Mouse (Mus musculus) midbrain, embryonic 14.5 days (tissue): ENCODE results near the gene Phb. TPM values are rescaled to one million over a fixed set of nuclear protein-coding genes. Genes with fewer than 3 reads are reported as not detected.

Experiments used
- ATAC-seq: fragments of 200-750 bp; cut with Nextera tagmentation; 2 replicates; pipeline ENCODE4 v1.8.0; 2017; ENCODE audit warnings: moderate number of reproducible peaks, moderate library complexity; ENCODE audit not compliant: low FRiP score, low TSS enrichment
- DNase-seq: peaks from one replicate; pipeline ENCODE4 v3.0.0-alpha.2; 2015
- H3K27ac ChIP-seq: fragments of 300-500 bp; sonication (generic); replicated peaks from 2 replicates; pipeline ENCODE4 v1.5.1; 2014; ENCODE audit warnings: mild to moderate bottlenecking, low read depth, low read length, moderate library complexity
- H3K27me3 ChIP-seq: fragments of 300-500 bp; sonication (generic); 2 replicates; pipeline ENCODE4 v1.6.1; 2014; ENCODE audit warnings: low read length, control low read depth, mixed read lengths; ENCODE audit not compliant: control insufficient read depth, insufficient read depth
- H3K36me3 ChIP-seq: fragments of 300-500 bp; sonication (generic); 2 replicates; pipeline ENCODE4 v1.6.1; 2014; ENCODE audit warnings: low read length, control low read depth; ENCODE audit not compliant: control insufficient read depth, insufficient read depth
- H3K4me1 ChIP-seq: fragments of 300-500 bp; sonication (generic); 2 replicates; pipeline ENCODE4 v1.6.1; 2014; ENCODE audit warnings: mild to moderate bottlenecking, antibody characterized with exemption, low read length, control low read depth; ENCODE audit not compliant: control insufficient read depth, insufficient read depth
- H3K4me2 ChIP-seq: fragments of 300-500 bp; sonication (generic); 2 replicates; pipeline ENCODE4 v1.6.1; 2014; ENCODE audit warnings: mild to moderate bottlenecking, low read length, moderate library complexity
- H3K4me3 ChIP-seq: fragments of 300-500 bp; sonication (generic); replicated peaks from 2 replicates; pipeline ENCODE4 v1.5.1; 2014; ENCODE audit warnings: low read depth, low read length
- H3K9ac ChIP-seq: fragments of 300-500 bp; sonication (generic); replicated peaks from 2 replicates; pipeline ENCODE4 v1.6.1; 2014; ENCODE audit warnings: mild to moderate bottlenecking, low read length, moderate library complexity
- H3K9me3 ChIP-seq: fragments of 300-500 bp; sonication (generic); 2 replicates; pipeline ENCODE4 v1.6.1; 2016; ENCODE audit warnings: low read length, control low read depth, mixed read lengths; ENCODE audit not compliant: control insufficient read depth
- WGBS: fragments of 180-500 bp; shearing (Covaris S2); extraction: QIAGEN DNeasy Blood & Tissue Kit; methylation state at CpG from one replicate; pipeline ENCODE4 v1.1.7; 2014; 5-methylcytosine and 5-hydroxymethylcytosine counted together
- polyA plus RNA-seq: library from polyadenylated mRNA; unstranded; fragments of >200 nt; fragmentation: Nextera tagmentation; extraction: Ambion mirVana; gene quantifications from 2 replicates; pipeline ENCODE4 v1.2.1, GENCODE M21; 2014

The Phb gene
- polyA plus RNA-seq, 1 experiment from 2014 or later, result 183 TPM

DNA sequence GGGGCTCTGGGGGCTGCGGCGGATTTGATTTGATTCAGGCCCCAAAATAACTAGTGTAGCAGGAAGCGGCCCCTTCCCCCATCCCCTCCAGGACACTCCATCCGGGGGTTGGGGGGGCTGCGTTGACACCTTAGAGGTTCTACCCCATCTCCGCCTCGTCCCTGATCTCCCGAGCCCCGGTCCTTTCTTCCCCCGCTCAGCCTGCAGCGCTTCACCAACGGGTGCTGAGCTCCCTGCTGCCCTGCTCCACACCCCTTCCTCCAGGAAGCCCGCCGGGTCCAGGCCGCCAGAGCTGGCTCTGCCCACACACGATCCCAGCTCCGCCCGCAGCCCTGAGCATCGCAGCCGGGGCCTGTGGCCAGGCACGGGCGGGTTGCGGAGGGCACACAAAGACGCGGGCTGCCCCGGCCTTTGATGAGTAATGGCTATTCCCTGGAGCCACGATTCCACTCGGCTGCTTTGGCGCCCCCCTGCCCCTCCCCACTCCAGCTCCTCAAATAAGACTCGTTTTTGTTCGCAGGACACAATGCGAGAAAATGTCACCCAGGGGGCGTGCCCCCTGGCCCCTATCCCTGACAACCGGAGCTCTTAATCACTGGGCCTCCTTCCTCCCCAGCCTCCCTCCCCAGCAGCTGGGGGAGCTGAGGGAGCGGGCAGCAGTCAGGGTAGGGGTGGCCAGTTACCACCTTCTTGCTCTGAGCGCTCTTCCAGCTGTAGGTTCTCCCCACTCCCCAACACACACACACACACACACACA lies 21.2 kb upstream of the Phb start:
- Histone ChIP-seq H3K9ac (0 out of 2 replicates have a peak overlapping the region, but pooled peaks have one; percentile 12), H3K4me3 (no peak overlapping the region), H3K27ac (no peak overlapping the region), H3K27me3 (peaks cover 21% of the 10 kb centered on the region), H3K36me3 (no peaks in the 10 kb centered on the region), H3K4me2 (peak overlapping the region; percentile 36), H3K4me1 (peaks cover 10% of the 10 kb centered on the region), H3K9me3 (no peaks in the 10 kb centered on the region)
- ATAC-seq (no peak), DNase-seq (peak; percentile 49)
- 3% methylated on average over 36 of the region's 36 CpGs for WGBS

DNA sequence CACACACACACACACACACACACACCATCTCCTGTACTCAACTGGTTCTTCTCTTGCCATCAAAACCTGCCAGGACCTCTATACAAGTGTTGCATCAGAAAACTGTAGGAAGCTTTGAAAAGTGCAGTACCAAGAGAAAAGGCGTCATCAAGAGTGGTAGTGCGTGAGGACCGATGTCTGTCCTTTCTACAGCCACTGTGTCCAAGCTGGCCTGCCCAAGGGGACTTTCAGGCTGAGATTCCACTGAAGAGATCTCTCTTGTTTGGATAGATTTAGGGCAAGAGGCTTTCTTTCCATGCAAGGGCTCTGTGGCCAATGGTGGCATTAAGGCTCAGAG lies 20.6 kb upstream of the Phb start:
- H3K9ac ChIP-seq, result no peak overlapping the region
- ATAC-seq, result no peak
- H3K4me2 ChIP-seq, result no peak overlapping the region
- no peak overlapping the region for H3K27ac ChIP-seq
- H3K4me3 ChIP-seq, result no peak overlapping the region
- H3K27me3 ChIP-seq, result peaks cover 21% of the 10 kb centered on the region
- 48% methylated on average over 3 of the region's 3 CpGs for WGBS
- H3K36me3 ChIP-seq, result no peaks in the 10 kb centered on the region
- peaks cover 10% of the 10 kb centered on the region for H3K4me1 ChIP-seq
- no peaks in the 10 kb centered on the region for H3K9me3 ChIP-seq
- DNase-seq, result no peak

DNA sequence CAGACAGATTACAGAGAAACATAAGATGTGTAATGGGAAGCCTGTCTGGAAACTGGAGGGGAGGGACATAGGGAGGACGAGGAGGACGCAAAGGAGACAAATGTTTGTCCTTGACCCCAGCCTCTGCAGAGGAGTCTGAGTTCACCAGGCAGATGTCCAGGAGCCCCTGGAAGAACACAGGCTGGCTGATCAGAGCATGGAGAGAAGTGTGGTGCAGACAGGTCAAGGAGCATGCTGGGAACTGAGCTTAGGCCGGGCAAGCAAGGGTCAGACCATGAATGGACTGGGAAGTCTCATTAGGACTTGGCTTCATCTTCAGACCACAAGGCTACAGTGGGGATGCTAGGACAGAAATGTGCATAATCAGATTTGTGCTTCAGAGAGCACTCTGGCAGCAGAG lies 19.0 kb upstream of the Phb start:
- no peak overlapping the region for H3K27ac ChIP-seq
- no peaks in the 10 kb centered on the region for H3K36me3 ChIP-seq
- H3K27me3 ChIP-seq, result peaks cover 21% of the 10 kb centered on the region
- ATAC-seq (no peak), DNase-seq (no peak)
- H3K4me3 ChIP-seq, result no peak overlapping the region
- 45% methylated on average over 3 of the region's 3 CpGs for WGBS
- peaks cover 10% of the 10 kb centered on the region for H3K4me1 ChIP-seq
- no peaks in the 10 kb centered on the region for H3K9me3 ChIP-seq
- H3K4me2 ChIP-seq, result no peak overlapping the region
- H3K9ac ChIP-seq, result no peak overlapping the region

DNA sequence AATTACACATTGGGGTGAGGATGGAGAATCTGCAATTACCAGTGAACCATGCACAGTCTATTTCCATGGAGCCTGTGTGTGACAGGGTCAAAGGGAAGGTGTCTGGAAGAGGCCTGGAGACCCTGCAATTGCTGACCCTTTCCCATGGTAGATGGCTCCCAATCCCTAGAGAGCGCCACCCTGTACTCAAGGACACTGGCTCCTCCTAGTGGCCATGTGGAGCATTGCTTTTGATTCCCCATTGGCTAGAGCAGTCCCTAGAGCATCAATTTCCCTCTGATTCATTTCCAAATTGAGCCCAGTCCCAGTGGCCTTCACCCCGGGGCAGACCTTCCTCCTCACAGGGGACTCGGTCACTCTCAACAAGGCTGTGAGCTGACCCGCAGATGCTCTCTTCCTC lies 17.9 kb upstream of the Phb start:
- no peaks in the 10 kb centered on the region for H3K36me3 ChIP-seq
- H3K27ac ChIP-seq, result no peak overlapping the region
- no peak overlapping the region for H3K4me3 ChIP-seq
- no peaks in the 10 kb centered on the region for H3K9me3 ChIP-seq
- peaks cover 20% of the 10 kb centered on the region for H3K27me3 ChIP-seq
- no peak overlapping the region for H3K4me2 ChIP-seq
- H3K4me1 ChIP-seq, result peaks cover 10% of the 10 kb centered on the region
- H3K9ac ChIP-seq, result no peak overlapping the region
- 0% methylated on average over 4 of the region's 4 CpGs for WGBS
- ATAC-seq (no peak), DNase-seq (peak; percentile 86)

DNA sequence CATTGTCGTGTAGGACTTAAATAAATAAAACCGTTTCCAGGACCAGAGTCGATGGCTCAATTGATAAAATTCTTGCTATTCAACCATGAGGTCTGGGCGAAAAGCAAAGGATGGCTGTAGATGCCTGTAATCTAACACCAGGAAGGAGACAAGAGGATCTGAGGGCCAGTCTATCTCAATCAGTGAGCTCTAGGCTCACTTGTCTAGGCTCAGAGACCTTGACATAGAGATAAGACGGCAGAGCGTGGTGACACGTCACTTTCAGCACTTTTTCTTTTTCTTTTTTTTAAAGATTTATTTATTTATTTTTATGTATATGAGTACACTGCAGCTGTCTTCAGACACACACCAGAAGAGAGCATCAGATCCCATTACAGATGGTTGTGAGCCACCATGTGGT lies 17.2 kb upstream of the Phb start:
- Histone ChIP-seq H3K9me3 (no peaks in the 10 kb centered on the region), H3K4me1 (peaks cover 10% of the 10 kb centered on the region), H3K27ac (no peak overlapping the region), H3K36me3 (no peaks in the 10 kb centered on the region), H3K27me3 (peaks cover 13% of the 10 kb centered on the region), H3K4me3 (no peak overlapping the region), H3K9ac (no peak overlapping the region), H3K4me2 (no peak overlapping the region)
- ATAC-seq (no peak), DNase-seq (no peak)
- WGBS, result 74% methylated on average over 7 of the region's 7 CpGs

DNA sequence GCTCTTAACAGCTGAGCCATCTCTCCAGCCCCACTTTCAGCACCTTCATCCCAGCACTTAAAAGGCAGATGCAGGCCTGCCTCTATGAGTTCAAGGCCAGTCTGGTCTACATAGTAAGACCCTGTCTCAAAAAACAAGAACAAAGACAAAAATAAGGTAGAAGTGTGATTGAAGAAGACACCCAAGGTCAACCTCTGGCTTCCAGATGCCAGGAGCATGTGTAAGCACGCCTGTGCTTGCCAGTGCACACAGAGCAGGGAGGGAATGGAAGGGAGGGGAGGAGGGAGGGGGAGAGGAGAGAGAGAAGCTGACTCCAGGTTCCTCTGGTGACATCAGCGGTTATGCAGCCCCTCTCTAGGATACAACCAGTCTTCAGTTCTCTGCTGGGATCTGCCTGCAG lies 16.8 kb upstream of the Phb start:
- Histone ChIP-seq H3K4me3 (no peak overlapping the region), H3K27ac (no peak overlapping the region), H3K4me2 (no peak overlapping the region), H3K27me3 (peaks cover 9% of the 10 kb centered on the region), H3K36me3 (no peaks in the 10 kb centered on the region), H3K9ac (no peak overlapping the region), H3K9me3 (no peaks in the 10 kb centered on the region), H3K4me1 (peaks cover 9% of the 10 kb centered on the region)
- ATAC-seq, result no peak
- WGBS, result 35% methylated on average over 2 of the region's 2 CpGs
- no peak for DNase-seq

GRCm38 (mm10) chr11:95650981-95651380 lies 15.8 kb upstream of the Phb start:
- 75% methylated on average over 9 of the region's 9 CpGs for WGBS

DNA sequence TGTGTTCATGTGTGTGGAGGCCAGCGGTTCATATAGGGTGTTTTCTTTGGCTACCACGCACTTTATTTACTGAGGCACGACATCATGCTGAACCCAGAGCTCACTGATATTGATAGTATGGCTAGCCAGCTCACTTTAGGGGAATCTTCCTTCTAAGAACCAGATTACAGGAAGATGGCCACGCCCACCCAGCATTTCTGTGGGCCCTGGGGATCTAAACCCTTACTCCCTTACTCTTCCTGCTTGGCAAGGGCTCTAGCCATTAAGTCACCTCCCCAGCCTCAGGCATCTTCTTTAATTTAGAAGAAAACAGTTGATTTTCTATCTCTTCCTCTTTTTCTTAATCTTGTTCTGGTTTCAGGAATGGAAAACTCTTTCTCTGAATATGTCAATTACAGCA lies 9.3 kb upstream of the Phb start:
- ATAC-seq, result no peak
- H3K27me3 ChIP-seq, result no peaks in the 10 kb centered on the region
- no peak overlapping the region for H3K9ac ChIP-seq
- no peak for DNase-seq
- WGBS, result 76% methylated on average over 4 of the region's 4 CpGs
- H3K4me1 ChIP-seq, result no peaks in the 10 kb centered on the region
- no peak overlapping the region for H3K4me2 ChIP-seq
- no peaks in the 10 kb centered on the region for H3K36me3 ChIP-seq
- H3K27ac ChIP-seq, result no peak overlapping the region
- H3K9me3 ChIP-seq, result no peaks in the 10 kb centered on the region
- no peak overlapping the region for H3K4me3 ChIP-seq

More at GRCm38 (mm10) chr11:95650981-95651380, 15.8 kb upstream of the Phb start:
- no peak for ATAC-seq
- Histone ChIP-seq H3K36me3 (no peaks in the 10 kb centered on the region), H3K9me3 (no peaks in the 10 kb centered on the region), H3K4me3 (no peak overlapping the region), H3K4me2 (no peak overlapping the region), H3K4me1 (no peaks in the 10 kb centered on the region), H3K27ac (no peak overlapping the region), H3K27me3 (no peaks in the 10 kb centered on the region), H3K9ac (no peak overlapping the region)
- no peak for DNase-seq

DNA sequence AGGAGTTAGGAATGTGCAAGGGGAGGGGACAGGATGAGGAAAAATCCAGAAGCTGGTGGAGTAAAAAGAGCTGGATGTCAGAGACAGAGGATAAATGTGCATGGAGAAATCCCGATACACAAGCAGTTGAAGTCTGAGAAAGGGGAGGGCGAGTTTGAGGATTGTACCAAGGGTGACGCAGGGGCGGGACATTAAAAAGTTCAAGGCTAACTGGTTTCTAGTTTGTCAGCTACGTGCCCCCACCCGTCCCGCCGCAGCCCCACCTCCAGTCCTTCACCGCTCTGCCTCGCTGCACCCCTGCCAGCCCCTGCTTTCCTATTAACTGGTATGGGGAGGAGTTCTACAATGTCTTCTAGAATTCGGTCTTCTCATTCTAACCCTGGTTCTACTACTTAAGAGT lies 420 bp downstream of the Phb start:
- Histone ChIP-seq H3K27ac (0 out of 2 replicates have a peak overlapping the region, but pooled peaks have one; percentile 32), H3K9ac (peak overlapping the region; percentile 60), H3K4me1 (peaks cover 7% of the 10 kb centered on the region), H3K27me3 (no peaks in the 10 kb centered on the region), H3K36me3 (peaks cover 34% of the 10 kb centered on the region), H3K4me3 (peak overlapping the region; percentile 53), H3K9me3 (no peaks in the 10 kb centered on the region), H3K4me2 (peak overlapping the region; percentile 71)
- 2% methylated on average over 11 of the region's 11 CpGs for WGBS
- DNase-seq, result no peak
- peak; percentile 1; the same call in 1 of the 2 replicates for ATAC-seq
